Mouse (Mus musculus) neural tube, embryonic 13.5 days (tissue): Measurements from ENCODE around the gene Smoc2. TPM values are rescaled to one million over a fixed set of nuclear protein-coding genes. Genes with fewer than 3 reads are reported as not detected.

Experiments used
- ATAC-seq: fragments of 200-750 bp; cut with Nextera tagmentation; 2 replicates; pipeline ENCODE4 v1.8.0; 2017; ENCODE audit warnings: low read depth, mild to moderate bottlenecking, moderate TSS enrichment, moderate library complexity
- H3K27ac ChIP-seq: fragments of 300-500 bp; sonication (generic); replicated peaks from 2 replicates; pipeline ENCODE4 v1.5.1; 2015; ENCODE audit warnings: moderate library complexity, mild to moderate bottlenecking, inconsistent platforms
- H3K27me3 ChIP-seq: fragments of 300-500 bp; sonication (generic); 2 replicates; pipeline ENCODE4 v1.6.1; 2015; ENCODE audit warnings: mild to moderate bottlenecking, inconsistent platforms
- H3K36me3 ChIP-seq: fragments of 300-500 bp; sonication (generic); 2 replicates; pipeline ENCODE4 v1.6.1; 2015; ENCODE audit warnings: mild to moderate bottlenecking, inconsistent platforms
- H3K4me1 ChIP-seq: fragments of 300-500 bp; sonication (generic); replicated peaks from 2 replicates; pipeline ENCODE4 v1.6.1; 2015; ENCODE audit warnings: inconsistent platforms
- H3K4me2 ChIP-seq: fragments of 300-500 bp; sonication (generic); 2 replicates; pipeline ENCODE4 v1.6.1; 2015; ENCODE audit warnings: inconsistent platforms, mild to moderate bottlenecking, moderate library complexity
- H3K4me3 ChIP-seq: fragments of 300-500 bp; sonication (generic); 2 replicates; pipeline ENCODE4 v1.5.1; 2015; ENCODE audit warnings: mild to moderate bottlenecking, inconsistent platforms
- H3K9ac ChIP-seq: fragments of 300-500 bp; sonication (generic); 2 replicates; pipeline ENCODE4 v1.6.1; 2015; ENCODE audit warnings: moderate library complexity, mild to moderate bottlenecking, inconsistent platforms
- H3K9me3 ChIP-seq: fragments of 300-500 bp; sonication (generic); 2 replicates; pipeline ENCODE4 v1.6.1; 2016; ENCODE audit warnings: inconsistent platforms
- WGBS: fragments of 180-500 bp; shearing (Covaris S2); methylation state at CpG from one replicate; pipeline ENCODE4 v1.1.7; 2015; 5-methylcytosine and 5-hydroxymethylcytosine counted together
- polyA plus RNA-seq: library from polyadenylated mRNA; unstranded; fragments of >200 nt; fragmentation: Nextera tagmentation; extraction: Ambion mirVana; gene quantifications from 2 replicates; pipeline ENCODE4 v1.2.1, GENCODE M21; 2015

The Smoc2 gene
- polyA plus RNA-seq, 1 experiment from 2014 or later = 5.8 TPM

DNA sequence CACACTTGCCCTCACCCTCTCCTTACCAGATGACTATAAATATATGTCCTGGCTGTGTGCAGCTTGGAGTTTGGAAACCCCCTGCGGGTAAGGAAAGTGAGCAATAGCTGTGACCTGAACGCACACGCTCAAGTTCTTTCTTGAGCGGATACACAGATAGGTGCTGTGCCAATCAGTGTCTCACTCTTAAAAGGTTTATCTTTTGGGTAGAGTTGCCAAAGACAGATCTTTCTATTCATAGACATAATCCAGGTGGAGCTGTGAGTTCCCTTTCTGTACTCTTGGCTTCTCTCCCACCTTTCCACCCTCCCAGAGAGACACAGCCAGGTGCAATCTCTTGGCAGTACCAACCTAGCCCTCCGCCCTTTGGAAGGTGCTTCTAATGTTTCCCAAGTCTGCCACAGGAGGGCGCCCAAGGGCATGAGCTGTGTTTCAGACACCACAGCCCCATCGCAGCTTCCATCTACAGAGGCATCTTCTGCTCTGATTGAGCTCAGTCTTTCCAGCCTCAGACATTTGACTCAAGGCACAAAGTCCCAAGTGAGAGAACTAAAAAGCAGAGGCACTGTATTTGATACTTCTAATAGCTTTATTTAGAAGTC lies 8.8 kb downstream of the Smoc2 start:
- no peaks in the 10 kb centered on the region for H3K9me3 ChIP-seq
- H3K4me3 ChIP-seq = no peak overlapping the region
- no peak overlapping the region for H3K27ac ChIP-seq
- no peak overlapping the region for H3K9ac ChIP-seq
- H3K4me2 ChIP-seq = no peak overlapping the region
- peak; percentile 91 for ATAC-seq
- no peaks in the 10 kb centered on the region for H3K36me3 ChIP-seq
- peaks cover 6% of the 10 kb centered on the region; the same call in 1 of the 2 replicates for H3K27me3 ChIP-seq
- WGBS = 45% methylated on average over 7 of the region's 7 CpGs
- H3K4me1 ChIP-seq = no peaks in the 10 kb centered on the region

DNA sequence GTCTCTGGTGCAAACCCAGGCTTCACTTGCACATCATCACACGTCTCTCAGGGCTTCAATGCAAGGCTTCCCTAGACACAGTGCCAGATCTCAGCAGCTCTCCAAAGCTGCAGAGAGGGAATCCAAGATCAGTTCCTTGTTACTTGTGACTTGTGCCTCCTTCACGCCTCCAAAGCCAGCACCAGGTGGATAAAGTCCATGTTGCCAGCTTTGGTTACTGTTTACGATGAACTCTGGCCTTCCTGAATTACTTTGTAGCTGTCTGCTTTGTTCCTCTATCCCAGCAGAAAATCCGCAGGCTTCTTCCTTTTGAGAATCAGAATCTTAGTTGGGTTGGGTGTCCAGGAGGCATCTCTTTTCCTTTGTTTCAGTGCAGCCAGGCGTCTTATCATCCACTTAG lies 14.3 kb downstream of the Smoc2 start:
- WGBS = 81% methylated on average over 5 of the region's 5 CpGs
- ATAC-seq = no peak

DNA sequence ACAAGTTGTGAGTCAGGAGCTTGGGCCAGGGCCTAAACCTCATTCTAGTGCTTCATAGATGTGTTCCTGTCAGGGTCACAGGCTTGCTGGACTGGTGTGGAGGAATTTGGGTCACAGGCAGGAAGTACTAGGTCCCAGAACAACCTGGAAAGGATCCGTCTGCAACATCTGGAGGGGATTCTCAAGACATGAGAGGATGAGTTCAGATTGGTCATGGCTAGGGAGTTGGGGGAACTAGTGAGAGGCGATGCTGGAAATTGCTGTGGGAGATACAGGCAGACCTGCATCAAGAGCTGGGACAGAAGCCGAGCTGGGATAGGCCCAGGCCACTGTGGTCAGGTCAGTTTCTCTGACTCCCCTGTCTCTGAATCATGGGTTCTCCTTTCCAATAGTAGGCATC lies 15.8 kb downstream of the Smoc2 start:
- Histone ChIP-seq H3K27me3 (no peaks in the 10 kb centered on the region), H3K4me1 (no peaks in the 10 kb centered on the region), H3K27ac (no peak overlapping the region), H3K9me3 (no peaks in the 10 kb centered on the region), H3K4me3 (no peak overlapping the region), H3K36me3 (no peaks in the 10 kb centered on the region), H3K9ac (no peak overlapping the region), H3K4me2 (no peak overlapping the region)
- WGBS = 85% methylated on average over 3 of the region's 3 CpGs
- ATAC-seq = no peak

More for the DNA sequence above, 14.3 kb downstream of the Smoc2 start:
- no peaks in the 10 kb centered on the region for H3K4me1 ChIP-seq
- no peak overlapping the region for H3K27ac ChIP-seq
- no peaks in the 10 kb centered on the region for H3K9me3 ChIP-seq
- no peak overlapping the region for H3K4me2 ChIP-seq
- no peak overlapping the region for H3K4me3 ChIP-seq
- no peaks in the 10 kb centered on the region for H3K36me3 ChIP-seq
- no peak overlapping the region for H3K9ac ChIP-seq
- no peaks in the 10 kb centered on the region; the same call in 1 of the 2 replicates for H3K27me3 ChIP-seq

DNA sequence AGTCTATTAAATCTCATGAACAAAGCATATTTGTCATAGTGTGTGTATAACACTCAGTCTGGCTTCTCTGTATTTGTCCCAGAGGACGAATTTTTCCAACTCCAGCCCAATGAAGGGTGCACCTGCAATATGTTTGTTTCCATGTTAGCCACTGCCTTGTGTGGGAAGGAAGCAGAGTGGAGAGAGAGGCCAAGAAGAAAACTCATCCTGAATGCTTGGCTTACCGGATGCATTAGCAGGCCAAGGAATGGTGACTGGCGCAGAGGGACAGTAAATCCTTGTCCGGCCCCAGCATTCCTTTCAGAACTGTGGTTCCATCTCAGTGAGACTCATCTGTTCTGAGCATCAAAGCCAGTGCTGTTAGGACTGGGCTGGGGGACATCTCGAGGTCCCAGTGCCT lies 21.1 kb downstream of the Smoc2 start:
- Histone ChIP-seq H3K9me3 (no peaks in the 10 kb centered on the region), H3K27me3 (no peaks in the 10 kb centered on the region), H3K4me3 (no peak overlapping the region), H3K4me1 (peaks cover 16% of the 10 kb centered on the region), H3K9ac (no peak overlapping the region), H3K36me3 (no peaks in the 10 kb centered on the region), H3K4me2 (no peak overlapping the region), H3K27ac (no peak overlapping the region)
- 89% methylated on average over 5 of the region's 5 CpGs for WGBS
- no peak for ATAC-seq

DNA sequence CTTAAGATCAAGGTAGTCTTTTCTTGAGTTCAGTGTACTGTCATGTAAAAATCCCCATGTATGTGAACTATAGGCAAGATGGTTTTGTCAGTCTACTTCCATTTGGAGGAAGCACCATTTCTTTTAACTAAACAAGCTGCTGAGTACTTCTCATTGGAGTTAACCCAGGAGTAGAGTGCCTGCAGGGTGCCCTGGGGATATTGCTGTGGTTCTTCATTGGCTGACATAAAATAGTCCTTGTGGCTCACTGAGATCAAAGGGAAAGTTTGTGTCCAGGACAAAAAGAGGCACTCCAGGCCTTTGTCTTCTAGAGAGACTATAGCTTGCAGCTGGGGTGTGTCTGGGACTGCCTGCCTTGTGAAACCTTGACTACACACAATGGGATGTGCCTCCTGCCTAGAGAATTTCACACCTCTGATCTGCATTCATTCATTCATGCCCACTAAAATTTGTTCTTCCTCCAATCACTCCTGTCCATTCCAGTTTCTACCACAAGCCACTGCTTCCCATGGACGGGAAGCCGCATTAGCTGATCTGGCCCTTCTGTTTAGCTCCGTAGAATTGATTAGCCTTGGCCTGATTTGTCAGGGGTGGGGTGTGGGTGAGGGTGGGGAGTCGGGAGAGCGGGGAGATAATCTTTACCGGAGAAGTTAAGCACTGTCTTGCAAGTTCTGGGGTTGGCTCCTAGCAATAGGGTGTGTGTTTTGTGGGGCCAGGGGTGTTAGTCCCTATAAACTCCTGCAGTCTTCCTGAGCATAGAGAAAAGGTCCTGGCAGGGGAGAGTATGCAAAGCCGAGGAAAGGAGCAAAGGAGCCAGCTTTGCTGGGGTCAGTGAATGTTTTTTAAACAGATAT lies 22.4 kb downstream of the Smoc2 start:
- Histone ChIP-seq H3K9ac (no peak overlapping the region), H3K27me3 (no peaks in the 10 kb centered on the region), H3K27ac (no peak overlapping the region), H3K4me3 (no peak overlapping the region), H3K36me3 (no peaks in the 10 kb centered on the region), H3K4me1 (peaks cover 16% of the 10 kb centered on the region), H3K9me3 (no peaks in the 10 kb centered on the region), H3K4me2 (no peak overlapping the region)
- 4% methylated on average over 7 of the region's 7 CpGs for WGBS
- ATAC-seq = peak; percentile 61

DNA sequence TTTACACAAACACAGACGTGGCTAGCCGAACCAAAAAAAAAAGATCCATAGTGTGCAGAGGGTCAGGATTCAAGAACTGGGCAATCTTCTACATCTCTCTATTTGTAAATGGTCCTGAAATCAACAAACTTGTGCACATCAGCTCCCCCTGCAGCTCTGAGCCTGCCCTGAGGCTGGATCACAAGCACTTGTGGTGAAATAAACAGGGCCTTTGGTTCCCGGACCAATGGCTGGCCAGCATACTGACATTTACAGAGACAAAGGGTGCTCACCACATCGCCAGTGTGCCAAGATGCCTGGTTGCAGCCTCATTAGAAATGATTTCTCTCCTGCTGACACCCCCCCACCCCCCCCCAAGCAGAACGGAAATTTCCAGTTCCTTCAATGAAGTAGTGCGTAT lies 23.1 kb downstream of the Smoc2 start:
- Histone ChIP-seq H3K4me1 (peaks cover 16% of the 10 kb centered on the region), H3K4me2 (no peak overlapping the region), H3K27ac (no peak overlapping the region), H3K9me3 (no peaks in the 10 kb centered on the region), H3K9ac (no peak overlapping the region), H3K36me3 (no peaks in the 10 kb centered on the region), H3K4me3 (no peak overlapping the region), H3K27me3 (no peaks in the 10 kb centered on the region)
- ATAC-seq = peak; percentile 83
- 14% methylated on average over 6 of the region's 6 CpGs for WGBS

DNA sequence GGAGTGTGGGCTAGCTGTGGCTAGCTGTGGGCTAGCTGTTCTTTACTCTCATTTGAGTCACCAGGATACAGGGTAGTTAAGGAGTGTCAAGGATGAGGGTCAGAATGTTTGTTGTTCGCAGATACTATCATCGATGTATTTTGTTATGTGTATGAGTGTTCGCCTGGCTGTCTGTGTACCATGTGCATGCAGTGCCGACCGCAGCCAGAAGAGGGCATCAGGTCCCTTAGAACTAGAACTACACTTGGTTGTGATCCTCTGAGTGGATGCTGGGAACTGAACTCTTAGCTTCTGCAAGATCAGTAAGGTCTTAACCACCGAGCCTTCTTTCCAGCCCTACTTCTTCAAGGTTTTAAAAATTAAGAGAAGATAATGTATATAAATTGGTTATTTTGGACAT lies 24.4 kb downstream of the Smoc2 start:
- Histone ChIP-seq H3K4me3 (no peak overlapping the region), H3K4me2 (no peak overlapping the region), H3K9ac (no peak overlapping the region), H3K9me3 (no peaks in the 10 kb centered on the region), H3K36me3 (no peaks in the 10 kb centered on the region), H3K27me3 (no peaks in the 10 kb centered on the region), H3K27ac (no peak overlapping the region), H3K4me1 (peaks cover 16% of the 10 kb centered on the region)
- no peak for ATAC-seq
- WGBS = 96% methylated on average over 6 of the region's 6 CpGs

DNA sequence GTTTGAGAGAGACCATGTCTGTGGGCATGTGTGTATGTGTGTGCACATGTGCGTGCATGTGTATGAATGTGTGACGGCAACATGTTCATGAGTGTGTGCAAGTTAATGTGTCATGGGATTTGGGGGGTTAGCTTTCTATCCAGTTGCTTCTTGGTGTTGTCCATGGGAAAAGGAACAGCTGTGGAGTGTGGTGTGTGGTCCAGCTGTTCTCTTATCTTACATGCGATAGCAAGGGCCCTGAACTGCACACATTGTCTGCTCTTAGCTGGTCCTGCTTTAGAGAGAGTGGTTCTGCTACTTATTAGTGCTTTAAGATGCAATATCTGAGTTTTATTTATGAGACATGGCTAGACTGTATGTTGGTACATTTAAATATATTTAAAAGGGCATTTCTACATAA lies 30.6 kb downstream of the Smoc2 start:
- 91% methylated on average over 3 of the region's 3 CpGs for WGBS
- Histone ChIP-seq H3K9ac (no peak overlapping the region), H3K36me3 (no peaks in the 10 kb centered on the region), H3K4me2 (no peak overlapping the region), H3K4me3 (no peak overlapping the region), H3K27me3 (no peaks in the 10 kb centered on the region), H3K9me3 (no peaks in the 10 kb centered on the region), H3K27ac (no peak overlapping the region), H3K4me1 (peaks cover 6% of the 10 kb centered on the region; the same call in 1 of the 2 replicates)
- no peak for ATAC-seq

DNA sequence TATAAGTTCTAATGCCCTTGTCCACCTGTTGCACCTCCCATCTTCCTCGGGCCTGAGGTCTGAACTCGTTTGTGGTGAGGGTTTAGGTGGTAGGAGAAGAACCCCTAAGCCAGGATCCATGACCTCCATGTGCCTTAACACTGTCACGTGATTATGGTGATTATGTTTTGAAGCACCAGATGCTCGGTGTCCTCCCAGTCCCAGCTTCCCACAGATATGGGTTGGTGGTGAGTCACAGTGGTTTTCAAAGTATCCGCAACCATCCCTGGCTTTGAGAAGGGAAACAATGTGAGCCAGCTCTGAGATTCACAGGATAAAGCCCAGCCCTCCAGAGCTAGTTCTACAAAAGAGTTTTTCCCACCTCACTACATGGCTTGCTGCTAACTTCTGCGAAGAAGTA lies 33.1 kb downstream of the Smoc2 start:
- no peak overlapping the region for H3K4me3 ChIP-seq
- peaks cover 6% of the 10 kb centered on the region; the same call in 1 of the 2 replicates for H3K4me1 ChIP-seq
- WGBS = 90% methylated on average over 6 of the region's 6 CpGs
- H3K4me2 ChIP-seq = no peak overlapping the region
- no peaks in the 10 kb centered on the region for H3K27me3 ChIP-seq
- H3K9ac ChIP-seq = no peak overlapping the region
- H3K9me3 ChIP-seq = no peaks in the 10 kb centered on the region
- no peaks in the 10 kb centered on the region for H3K36me3 ChIP-seq
- H3K27ac ChIP-seq = no peak overlapping the region
- no peak for ATAC-seq

DNA sequence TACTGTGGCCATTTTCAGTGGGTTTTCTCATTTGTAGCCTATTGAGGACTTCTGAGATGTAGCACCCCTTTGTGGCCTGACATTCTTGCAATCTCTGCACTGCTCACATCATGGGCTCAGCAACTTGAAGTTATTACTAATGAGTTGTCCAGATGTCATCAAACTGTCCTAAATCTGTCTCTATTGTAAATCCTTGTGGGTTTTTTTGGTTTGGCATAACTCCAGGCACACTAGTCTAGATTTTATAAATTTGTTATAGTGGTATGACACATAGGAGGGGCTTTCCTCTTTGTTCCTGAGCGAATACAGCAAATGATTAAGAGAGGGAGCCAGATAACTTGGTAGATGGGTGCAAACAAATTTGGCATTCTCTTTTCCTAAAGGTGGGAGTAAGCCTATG lies 35.0 kb downstream of the Smoc2 start:
- 88% methylated on average over 1 of the region's 1 CpGs for WGBS
- H3K9ac ChIP-seq = no peak overlapping the region
- no peak for ATAC-seq
- H3K4me1 ChIP-seq = peaks cover 6% of the 10 kb centered on the region; the same call in 1 of the 2 replicates
- H3K9me3 ChIP-seq = no peaks in the 10 kb centered on the region
- no peak overlapping the region for H3K4me3 ChIP-seq
- no peak overlapping the region for H3K4me2 ChIP-seq
- no peak overlapping the region for H3K27ac ChIP-seq
- no peaks in the 10 kb centered on the region for H3K36me3 ChIP-seq
- H3K27me3 ChIP-seq = no peaks in the 10 kb centered on the region

DNA sequence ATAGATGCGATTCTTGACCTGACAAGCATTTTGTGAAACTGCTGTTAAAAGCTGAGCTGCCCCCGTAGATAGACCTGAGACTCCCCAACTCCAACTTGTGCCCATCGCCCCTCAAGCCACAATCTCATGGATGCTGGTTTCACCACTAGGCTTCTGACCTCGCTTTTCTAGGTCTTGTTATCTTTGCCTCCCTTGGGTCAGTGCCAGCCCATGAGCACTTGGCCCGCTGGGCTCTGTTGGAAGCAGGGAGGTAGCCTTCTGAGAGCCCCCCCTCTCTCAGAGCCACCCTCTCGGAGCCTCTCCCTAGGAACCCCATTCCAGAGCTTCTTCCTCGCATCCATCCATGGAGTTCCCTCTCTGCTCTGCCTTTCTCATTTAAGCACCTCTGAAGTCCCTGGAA lies 37.2 kb downstream of the Smoc2 start:
- 93% methylated on average over 7 of the region's 7 CpGs for WGBS
- ATAC-seq = no peak
- H3K27me3 ChIP-seq = no peaks in the 10 kb centered on the region

DNA sequence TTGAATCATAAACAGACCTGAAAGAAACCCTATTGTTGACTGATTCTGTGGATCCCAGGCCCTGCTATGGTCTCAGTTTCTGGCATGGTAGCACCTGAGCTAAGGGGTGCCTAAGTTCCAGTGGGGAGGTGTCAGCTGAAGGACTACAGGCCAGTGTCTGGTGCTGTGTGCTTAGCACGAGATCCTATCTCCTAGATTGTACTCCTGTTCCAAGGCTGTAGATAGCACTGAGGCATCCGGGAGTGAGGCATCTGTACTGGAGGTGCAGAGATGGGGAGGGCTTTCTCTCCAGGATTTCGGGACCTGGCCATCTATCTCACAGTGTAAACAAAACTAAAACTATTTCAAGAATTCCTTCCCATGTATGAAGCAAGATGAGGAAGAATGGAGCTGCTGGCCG lies 38.1 kb downstream of the Smoc2 start:
- H3K4me2 ChIP-seq = no peak overlapping the region
- WGBS = 81% methylated on average over 4 of the region's 4 CpGs
- peaks cover 6% of the 10 kb centered on the region; the same call in 1 of the 2 replicates for H3K4me1 ChIP-seq
- no peaks in the 10 kb centered on the region for H3K9me3 ChIP-seq
- no peak overlapping the region for H3K4me3 ChIP-seq
- no peak overlapping the region for H3K27ac ChIP-seq
- H3K9ac ChIP-seq = no peak overlapping the region
- no peaks in the 10 kb centered on the region for H3K36me3 ChIP-seq
- no peak for ATAC-seq
- H3K27me3 ChIP-seq = no peaks in the 10 kb centered on the region

More for the DNA sequence above, 37.2 kb downstream of the Smoc2 start:
- Histone ChIP-seq H3K27ac (no peak overlapping the region), H3K4me3 (no peak overlapping the region), H3K36me3 (no peaks in the 10 kb centered on the region), H3K9ac (no peak overlapping the region), H3K4me1 (peaks cover 6% of the 10 kb centered on the region; the same call in 1 of the 2 replicates), H3K9me3 (no peaks in the 10 kb centered on the region), H3K4me2 (no peak overlapping the region)
